Mouse (Mus musculus) CH12.LX (cell line): ENCODE results near the gene Prodh2.

Experiments used
- CTCF ChIP-seq, 2 experiments: IDR thresholded peaks in 1 of 2; conservative IDR thresholded peaks in 1 of 2; 2 replicates each; pipeline ENCODE4 v1.5.1; 2011 to 2012; ENCODE audit warnings: low read depth in 2 of 2, low read length in 2 of 2, improper control_type of control experiment in 1 of 2, inconsistent platforms in 1 of 2, mild to moderate bottlenecking in 1 of 2, moderate library complexity in 1 of 2
- EP300 ChIP-seq: IDR thresholded peaks from 2 replicates; pipeline ENCODE4 v1.6.1; 2011; ENCODE audit warnings: low read length, improper control_type of control experiment
- HCFC1 ChIP-seq: IDR thresholded peaks from 2 replicates; pipeline ENCODE4 v1.6.1; 2012; ENCODE audit warnings: low read depth, mild to moderate bottlenecking, inconsistent platforms, low read length, improper control_type of control experiment
- MAFK ChIP-seq: IDR thresholded peaks from 2 replicates; pipeline ENCODE4 v1.6.1; 2011; ENCODE audit warnings: low read length, improper control_type of control experiment; ENCODE audit not compliant: insufficient replicate concordance
- POLR2A ChIP-seq: IDR thresholded peaks from 2 replicates; pipeline ENCODE4 v1.6.1; 2011; ENCODE audit warnings: low read depth, mild to moderate bottlenecking, improper control_type of control experiment, low read length
- RCOR1 ChIP-seq: conservative IDR thresholded peaks from 2 replicates; pipeline ENCODE4 v1.6.1; 2012; ENCODE audit warnings: low read depth, mild to moderate bottlenecking, inconsistent platforms, low read length, improper control_type of control experiment
- SMC3 ChIP-seq: IDR thresholded peaks from 2 replicates; pipeline ENCODE4 v1.6.1; 2011; ENCODE audit warnings: low read depth, low read length, improper control_type of control experiment
- ZNF384 ChIP-seq: IDR thresholded peaks from 2 replicates; pipeline ENCODE4 v1.6.1; 2012; ENCODE audit warnings: low read depth, low read length, improper control_type of control experiment, inconsistent platforms

GRCm38 (mm10) chr7:30544327-30544726 lies 50.9 kb downstream of the Prodh2 start:
- TF ChIP-seq SMC3: no peak
- TF ChIP-seq HCFC1: no peak
- TF ChIP-seq RCOR1: no peak
- no peak for TF ChIP-seq CTCF (conservative IDR thresholded peaks at IDR 0.05 in 1 of 2, IDR thresholded peaks at IDR 0.05 in 1 of 2; ENCODE audit: low read depth in 2 of 2, low read length in 2 of 2)
- TF ChIP-seq POLR2A: no peak
- no peak for TF ChIP-seq EP300
- no peak for TF ChIP-seq MAFK
- TF ChIP-seq ZNF384: no peak
